Mouse (Mus musculus) intestine, embryonic 15.5 days (tissue): ENCODE results near the gene Asic1. TPM values are rescaled to one million over a fixed set of nuclear protein-coding genes. Genes with fewer than 3 reads are reported as not detected.

Experiments used
- ATAC-seq: fragments of 200-750 bp; cut with Nextera tagmentation; 2 replicates; pipeline ENCODE4 v1.8.0; 2017; ENCODE audit warnings: moderate TSS enrichment, moderate library complexity
- H3K27ac ChIP-seq: fragments of 300-500 bp; sonication (generic); 2 replicates; pipeline ENCODE4 v1.5.1; 2015; ENCODE audit warnings: mild to moderate bottlenecking, inconsistent platforms
- H3K27me3 ChIP-seq: fragments of 300-500 bp; sonication (generic); replicated peaks from 2 replicates; pipeline ENCODE4 v1.6.1; 2015; ENCODE audit warnings: inconsistent platforms
- H3K36me3 ChIP-seq: fragments of 300-500 bp; sonication (generic); 2 replicates; pipeline ENCODE4 v1.6.1; 2015; ENCODE audit warnings: inconsistent platforms
- H3K4me1 ChIP-seq: fragments of 300-500 bp; sonication (generic); replicated peaks from 2 replicates; pipeline ENCODE4 v1.6.1; 2015; ENCODE audit warnings: inconsistent platforms
- H3K4me2 ChIP-seq: fragments of 300-500 bp; sonication (generic); replicated peaks from 2 replicates; pipeline ENCODE4 v1.6.1; 2015; ENCODE audit warnings: mild to moderate bottlenecking, inconsistent platforms
- H3K4me3 ChIP-seq: fragments of 300-500 bp; sonication (generic); replicated peaks from 2 replicates; pipeline ENCODE4 v1.5.1; 2015; ENCODE audit warnings: inconsistent platforms
- H3K9ac ChIP-seq: fragments of 300-500 bp; sonication (generic); 2 replicates; pipeline ENCODE4 v1.6.1; 2015; ENCODE audit warnings: inconsistent platforms
- H3K9me3 ChIP-seq: fragments of 300-500 bp; sonication (generic); 2 replicates; pipeline ENCODE4 v1.6.1; 2016; ENCODE audit warnings: inconsistent platforms
- WGBS: fragments of 180-500 bp; shearing (Covaris S2); methylation state at CpG from one replicate; pipeline ENCODE4 v1.1.7; 2015; 5-methylcytosine and 5-hydroxymethylcytosine counted together
- polyA plus RNA-seq: library from polyadenylated mRNA; unstranded; fragments of >200 nt; fragmentation: Nextera tagmentation; extraction: Ambion mirVana; gene quantifications from 2 replicates; pipeline ENCODE4 v1.2.1, GENCODE M21; 2015

Asic1 gene
- polyA plus RNA-seq, 1 experiment from 2014 or later = 2.2 TPM

- 98% methylated on average over 2 of the region's 2 CpGs for WGBS
Observed at GRCm38 (mm10) chr15:99667544-99667943, 2.6 kb upstream of the Asic1 start.

GRCm38 (mm10) chr15:99668881-99669280 lies 1.3 kb upstream of the Asic1 start:
- no peak overlapping the region for H3K27ac ChIP-seq
- H3K36me3 ChIP-seq = no peaks in the 10 kb centered on the region
- H3K27me3 ChIP-seq = peaks cover 56% of the 10 kb centered on the region
- no peak overlapping the region for H3K9ac ChIP-seq
- H3K4me2 ChIP-seq = peak overlapping the region; percentile 5; the same call in 1 of the 2 replicates
- no peaks in the 10 kb centered on the region for H3K9me3 ChIP-seq
- peaks cover 30% of the 10 kb centered on the region for H3K4me1 ChIP-seq
- ATAC-seq = 0 out of 2 replicates have a peak, but pooled peaks have one; percentile 15
- WGBS = 2% methylated on average over 12 of the region's 12 CpGs
- no peak overlapping the region for H3K4me3 ChIP-seq

More at GRCm38 (mm10) chr15:99667544-99667943, 2.6 kb upstream of the Asic1 start:
- H3K4me3 ChIP-seq = no peak overlapping the region
- no peak for ATAC-seq
- peaks cover 48% of the 10 kb centered on the region for H3K27me3 ChIP-seq
- H3K4me1 ChIP-seq = peaks cover 31% of the 10 kb centered on the region
- H3K27ac ChIP-seq = no peak overlapping the region
- H3K4me2 ChIP-seq = no peak overlapping the region
- no peak overlapping the region for H3K9ac ChIP-seq
- H3K36me3 ChIP-seq = no peaks in the 10 kb centered on the region
- H3K9me3 ChIP-seq = no peaks in the 10 kb centered on the region

- H3K27me3 ChIP-seq = peaks cover 56% of the 10 kb centered on the region
- ATAC-seq = no peak
- H3K27ac ChIP-seq = no peak overlapping the region
- no peak overlapping the region for H3K4me2 ChIP-seq
- H3K9me3 ChIP-seq = no peaks in the 10 kb centered on the region
- peaks cover 25% of the 10 kb centered on the region for H3K4me1 ChIP-seq
- 0% methylated on average over 1 of the region's 1 CpGs for whole genome bisulfite sequencing
- no peak overlapping the region for H3K9ac ChIP-seq
- no peaks in the 10 kb centered on the region for H3K36me3 ChIP-seq
- H3K4me3 ChIP-seq = no peak overlapping the region
Observed at GRCm38 (mm10) chr15:99669392-99669791, 776 bp upstream of the Asic1 start.

GRCm38 (mm10) chr15:99670964-99671670 lies 949 bp downstream of the Asic1 start:
- Histone ChIP-seq H3K4me3 (peak overlapping the region; percentile 54), H3K4me1 (peaks cover 15% of the 10 kb centered on the region; the same call in 1 of the 2 replicates), H3K27ac (no peak overlapping the region), H3K36me3 (no peaks in the 10 kb centered on the region), H3K27me3 (peaks cover 48% of the 10 kb centered on the region), H3K4me2 (peak overlapping the region; percentile 99), H3K9me3 (no peaks in the 10 kb centered on the region), H3K9ac (peak overlapping the region; percentile 54)
- peak; percentile 9; the same call in 1 of the 2 replicates for ATAC-seq
- WGBS = 7% methylated on average over 15 of the region's 17 CpGs

- Histone ChIP-seq H3K4me3 (no peak overlapping the region), H3K4me1 (peaks cover 15% of the 10 kb centered on the region; the same call in 1 of the 2 replicates)
Observed at GRCm38 (mm10) chr15:99671783-99672182, 1.6 kb downstream of the Asic1 start.

GRCm38 (mm10) chr15:99674866-99675265 lies 4.7 kb downstream of the Asic1 start:
- Histone ChIP-seq H3K36me3 (no peaks in the 10 kb centered on the region), H3K4me1 (0 out of 2 replicates have a peak, but pooled peaks cover 17% of the 10 kb centered on the region), H3K9me3 (no peaks in the 10 kb centered on the region), H3K9ac (no peak overlapping the region), H3K4me3 (no peak overlapping the region), H3K4me2 (no peak overlapping the region), H3K27me3 (peaks cover 37% of the 10 kb centered on the region), H3K27ac (no peak overlapping the region)
- no peak for ATAC-seq
- WGBS = 81% methylated on average over 3 of the region's 3 CpGs

More at GRCm38 (mm10) chr15:99671783-99672182, 1.6 kb downstream of the Asic1 start:
- Histone ChIP-seq H3K4me2 (no peak overlapping the region), H3K27me3 (peaks cover 42% of the 10 kb centered on the region), H3K27ac (no peak overlapping the region), H3K36me3 (no peaks in the 10 kb centered on the region), H3K9me3 (no peaks in the 10 kb centered on the region), H3K9ac (no peak overlapping the region)
- no peak for ATAC-seq
- WGBS = 69% methylated on average over 14 of the region's 14 CpGs

- Histone ChIP-seq H3K4me3 (no peak overlapping the region), H3K27ac (no peak overlapping the region), H3K27me3 (peaks cover 22% of the 10 kb centered on the region), H3K9ac (no peak overlapping the region), H3K36me3 (no peaks in the 10 kb centered on the region), H3K4me1 (0 out of 2 replicates have a peak, but pooled peaks cover 5% of the 10 kb centered on the region), H3K4me2 (no peak overlapping the region), H3K9me3 (no peaks in the 10 kb centered on the region)
- ATAC-seq = no peak
- WGBS = 50% methylated on average over 8 of the region's 8 CpGs
Observed at GRCm38 (mm10) chr15:99677089-99677488, 6.9 kb downstream of the Asic1 start.

- Histone ChIP-seq H3K9ac (no peak overlapping the region), H3K4me1 (0 out of 2 replicates have a peak, but pooled peaks cover 5% of the 10 kb centered on the region), H3K4me3 (no peak overlapping the region), H3K9me3 (no peaks in the 10 kb centered on the region), H3K4me2 (no peak overlapping the region), H3K27me3 (peaks cover 12% of the 10 kb centered on the region; the same call in 1 of the 2 replicates), H3K36me3 (no peaks in the 10 kb centered on the region), H3K27ac (no peak overlapping the region)
- ATAC-seq = 0 out of 2 replicates have a peak, but pooled peaks have one; percentile 28
- 16% methylated on average over 13 of the region's 13 CpGs for WGBS
Observed at GRCm38 (mm10) chr15:99678063-99678800, 8.1 kb downstream of the Asic1 start.

GRCm38 (mm10) chr15:99679008-99679407 lies 8.8 kb downstream of the Asic1 start:
- 45% methylated on average over 7 of the region's 7 CpGs for WGBS
- ATAC-seq = no peak
- Histone ChIP-seq H3K36me3 (no peaks in the 10 kb centered on the region), H3K27me3 (peaks cover 11% of the 10 kb centered on the region; the same call in 1 of the 2 replicates), H3K27ac (no peak overlapping the region), H3K4me2 (no peak overlapping the region), H3K4me3 (no peak overlapping the region), H3K9ac (no peak overlapping the region), H3K9me3 (no peaks in the 10 kb centered on the region), H3K4me1 (0 out of 2 replicates have a peak, but pooled peaks cover 5% of the 10 kb centered on the region)

GRCm38 (mm10) chr15:99682880-99683279 lies 12.7 kb downstream of the Asic1 start:
- Histone ChIP-seq H3K9ac (no peak overlapping the region), H3K4me1 (0 out of 2 replicates have a peak, but pooled peaks cover 5% of the 10 kb centered on the region), H3K4me3 (no peak overlapping the region), H3K4me2 (no peak overlapping the region), H3K27ac (no peak overlapping the region), H3K9me3 (no peaks in the 10 kb centered on the region), H3K36me3 (no peaks in the 10 kb centered on the region), H3K27me3 (0 out of 2 replicates have a peak, but pooled peaks cover 8% of the 10 kb centered on the region)
- WGBS = 92% methylated on average over 7 of the region's 7 CpGs
- no peak for ATAC-seq

- Histone ChIP-seq H3K4me2 (no peak overlapping the region), H3K9ac (no peak overlapping the region), H3K27ac (no peak overlapping the region), H3K27me3 (0 out of 2 replicates have a peak, but pooled peaks cover 6% of the 10 kb centered on the region), H3K4me3 (no peak overlapping the region), H3K4me1 (no peaks in the 10 kb centered on the region), H3K36me3 (no peaks in the 10 kb centered on the region), H3K9me3 (no peaks in the 10 kb centered on the region)
- WGBS = 87% methylated on average over 5 of the region's 5 CpGs
- no peak for ATAC-seq
Observed at GRCm38 (mm10) chr15:99684156-99684555, 14.0 kb downstream of the Asic1 start.

GRCm38 (mm10) chr15:99688712-99689111 lies 18.5 kb downstream of the Asic1 start:
- no peaks in the 10 kb centered on the region for H3K4me1 ChIP-seq
- 5% methylated on average over 4 of the region's 4 CpGs for WGBS

More at GRCm38 (mm10) chr15:99688712-99689111, 18.5 kb downstream of the Asic1 start:
- Histone ChIP-seq H3K9ac (no peak overlapping the region), H3K4me3 (no peak overlapping the region), H3K9me3 (no peaks in the 10 kb centered on the region), H3K36me3 (no peaks in the 10 kb centered on the region), H3K4me2 (no peak overlapping the region), H3K27me3 (peaks cover 6% of the 10 kb centered on the region), H3K27ac (no peak overlapping the region)
- peak; percentile 58 for ATAC-seq
